Mouse (Mus musculus) testis, adult 2 months (tissue): Measurements from ENCODE around the gene Cope.

Experiments
- CTCF ChIP-seq: fragments of 200-500 bp; IDR thresholded peaks from 2 replicates; pipeline ENCODE4 v1.5.1; 2012; ENCODE audit warnings: low read depth, mild to moderate bottlenecking, inconsistent platforms, low read length, moderate library complexity; ENCODE audit not compliant: control insufficient read depth, insufficient read depth, insufficient replicate concordance
- POLR2A ChIP-seq: fragments of 200-500 bp; IDR thresholded peaks from 2 replicates; pipeline ENCODE4 v1.6.1; 2012; ENCODE audit warnings: low read depth, mild to moderate bottlenecking, inconsistent platforms, low read length, moderate library complexity; ENCODE audit not compliant: control insufficient read depth

GRCm38 (mm10) chr8:70343076-70343475, 40.8 kb downstream of the Cope start:
- TF ChIP-seq POLR2A (no peak), CTCF (no peak)
